Mouse (Mus musculus): ENCODE results near the gene Fbxw15.
"Not testable (repeated sequence)": the region's sequence is repeated elsewhere in the genome, so short reads cannot be mapped to it uniquely, and the experiment has no call there.

Fbxw15 gene

DNA sequence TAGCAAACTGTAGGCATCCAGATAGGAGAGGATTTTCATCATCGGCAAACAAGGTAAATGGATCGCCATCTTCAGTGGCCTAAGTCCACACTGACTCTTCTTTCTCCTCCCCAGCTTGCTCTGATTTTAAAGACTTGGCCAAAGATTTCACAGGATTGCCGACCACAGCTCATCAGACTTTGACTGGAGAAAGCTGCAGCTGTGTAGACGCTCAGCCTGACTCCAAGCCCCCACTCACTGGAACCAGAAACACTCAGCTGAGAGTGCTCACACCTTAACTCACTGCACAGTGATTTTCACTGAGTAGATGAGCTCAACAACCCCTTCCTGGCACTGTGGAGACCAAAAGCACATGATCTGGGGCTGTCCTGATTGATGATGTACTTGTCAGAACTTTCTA is at the start of gene Fbxw15:
TSS of gene Fbxw15 (minus strand) at position 101 of the 400 bp plus-strand sequence.
- DNase-seq: not testable (repeated sequence)

DNA sequence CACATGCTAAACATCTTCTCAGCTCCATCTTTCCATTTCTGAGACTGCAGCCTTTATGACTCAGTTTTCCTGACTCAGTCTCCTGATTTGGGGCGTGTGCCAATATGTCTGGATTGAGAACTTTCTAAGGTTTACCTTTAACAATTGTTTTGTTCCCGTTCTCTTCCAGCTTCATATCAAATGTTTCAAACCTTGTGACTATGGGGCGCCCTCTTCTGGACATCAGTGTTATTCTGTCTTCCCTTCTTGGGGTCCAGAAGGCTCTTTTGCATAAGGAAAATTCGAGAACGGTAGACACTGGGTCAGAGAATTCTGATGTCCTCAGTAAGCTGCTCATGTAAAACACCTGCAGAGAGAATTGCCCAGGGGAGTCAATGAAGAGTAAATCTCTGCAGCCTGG is 38.8 kb upstream of the Fbxw15 start:
- peak; percentile 38 for DNase-seq

DNA sequence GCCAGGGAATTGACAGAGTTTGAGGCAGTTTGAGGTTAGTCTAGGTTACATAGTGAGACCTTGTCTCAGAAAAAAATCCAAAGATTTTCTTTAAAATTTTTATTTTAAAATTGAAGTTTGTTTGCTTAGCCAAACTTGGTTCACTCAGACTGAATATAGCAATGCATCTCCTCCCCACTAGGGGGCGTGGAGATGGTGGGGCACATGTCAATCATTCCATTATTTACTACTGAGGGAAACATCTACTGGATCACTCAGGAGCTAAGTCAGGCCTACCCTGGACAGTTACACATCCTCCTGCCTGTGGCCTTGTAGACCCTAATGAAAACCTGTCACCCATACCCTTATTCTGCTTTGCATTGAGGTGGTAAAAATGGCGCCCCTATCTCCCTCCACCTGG is 34.1 kb upstream of the Fbxw15 start:
- DNase-seq: not testable (repeated sequence)

GRCm38 (mm10) chr9:109597226-109597625 is 29.2 kb upstream of the Fbxw15 start:
- no peak for DNase-seq

DNA sequence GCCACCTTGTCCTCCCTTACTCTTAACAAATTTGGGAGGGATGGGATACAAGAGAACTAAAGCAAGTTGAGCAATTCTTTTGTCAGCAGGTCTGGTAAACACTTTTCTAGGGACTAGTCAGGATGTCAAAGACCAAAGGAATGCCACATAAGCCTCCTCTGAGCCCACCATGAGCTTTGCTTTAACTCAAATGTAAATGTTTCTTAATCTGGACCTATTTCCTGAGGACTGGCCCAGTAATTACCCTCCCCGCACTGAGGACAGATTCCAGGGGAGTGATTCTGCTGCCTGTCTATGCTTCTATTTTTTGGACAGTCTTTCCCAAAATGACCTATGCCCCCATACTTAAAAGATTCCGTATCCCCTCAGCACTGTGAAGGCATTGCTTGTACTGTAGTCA is 26.8 kb upstream of the Fbxw15 start:
- DNase-seq: no peak

GRCm38 (mm10) chr9:109565546-109565945 is 2.5 kb downstream of the Fbxw15 start:
- DNase-seq: peak; percentile 7

GRCm38 (mm10) chr9:109562106-109562505 is 6.0 kb downstream of the Fbxw15 start:
- not testable (repeated sequence) for DNase-seq

GRCm38 (mm10) chr9:109552483-109552882 is 15.6 kb downstream of the Fbxw15 start:
- no peak for DNase-seq

GRCm38 (mm10) chr9:109549666-109550065 is 18.4 kb downstream of the Fbxw15 start:
- not testable (repeated sequence) for DNase-seq

DNA sequence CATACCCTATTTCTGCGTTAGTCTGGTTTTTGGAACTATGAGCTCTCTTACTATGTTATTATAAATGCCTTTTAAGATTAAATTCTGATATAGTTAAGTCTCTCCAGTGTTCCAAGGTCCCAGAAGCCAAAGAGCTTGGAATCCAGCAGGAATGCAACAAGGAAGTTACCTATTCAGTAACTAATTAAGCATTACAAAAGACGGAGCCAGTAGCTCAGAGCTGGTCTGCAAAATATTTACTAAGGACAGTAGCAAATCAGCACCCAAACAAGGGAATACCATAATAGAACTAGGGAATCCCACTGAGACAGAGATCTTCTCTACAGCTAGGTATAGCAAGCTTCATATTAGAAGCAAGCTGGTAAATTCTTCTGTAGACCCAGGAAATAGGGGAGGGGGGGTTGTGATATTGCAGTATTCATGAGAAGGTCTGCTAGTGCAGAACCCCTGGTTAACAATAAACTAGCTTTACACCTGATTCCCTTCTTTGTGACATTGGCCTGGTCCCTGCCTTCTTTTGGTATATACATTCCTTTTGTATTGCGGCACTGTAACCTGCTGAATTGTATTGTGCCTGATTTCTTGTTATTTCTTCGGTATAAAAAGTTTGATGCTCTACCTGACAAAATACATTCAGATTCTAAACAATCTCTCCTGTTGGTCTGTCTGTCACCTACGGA is 44.5 kb downstream of the Fbxw15 start:
- peak; percentile 40 for DNase-seq
